Mouse (Mus musculus) ES-E14 (cell line): ENCODE results near the gene Gatad2b.

Experiments used
- CHD2 ChIP-seq: IDR thresholded peaks from 2 replicates; pipeline ENCODE4 v1.6.1; 2014; ENCODE audit warnings: mild to moderate bottlenecking, low read depth, low read length, inconsistent platforms
- MAFK ChIP-seq: IDR thresholded peaks from 2 replicates; pipeline ENCODE4 v1.6.1; 2014; ENCODE audit warnings: mild to moderate bottlenecking, low read depth, low read length, inconsistent platforms; ENCODE audit not compliant: insufficient read depth
- ZC3H11A ChIP-seq: IDR thresholded peaks from 2 replicates; pipeline ENCODE4 v1.6.1; 2012; ENCODE audit warnings: low read depth, mild to moderate bottlenecking, inconsistent platforms, low read length, borderline replicate concordance
- ZNF384 ChIP-seq: IDR thresholded peaks from 2 replicates; pipeline ENCODE4 v1.6.1; 2012; ENCODE audit warnings: low read depth, low read length, inconsistent platforms

GRCm38 (mm10) chr3:90270784-90271183, 22.2 kb upstream of the Gatad2b start:
- TF ChIP-seq ZNF384: no peak
- no peak for TF ChIP-seq ZC3H11A
- TF ChIP-seq MAFK: no peak
- TF ChIP-seq CHD2: no peak
